Mouse (Mus musculus) testis, adult 2 months (tissue): Measurements from ENCODE around the gene Sbno2.

Source experiments
- CTCF ChIP-seq: fragments of 200-500 bp; IDR thresholded peaks from 2 replicates; pipeline ENCODE4 v1.5.1; 2012; ENCODE audit warnings: low read depth, mild to moderate bottlenecking, inconsistent platforms, low read length, moderate library complexity; ENCODE audit not compliant: control insufficient read depth, insufficient read depth, insufficient replicate concordance
- POLR2A ChIP-seq: fragments of 200-500 bp; IDR thresholded peaks from 2 replicates; pipeline ENCODE4 v1.6.1; 2012; ENCODE audit warnings: low read depth, mild to moderate bottlenecking, inconsistent platforms, low read length, moderate library complexity; ENCODE audit not compliant: control insufficient read depth

GRCm38 (mm10) chr10:80015583-80015982 lies 89.8 kb downstream of the Sbno2 start:
- TF ChIP-seq POLR2A, result no peak
- no peak for TF ChIP-seq CTCF
